Mouse (Mus musculus) G1E (cell line): ENCODE data around the gene Fitm1.

Experiments
- CTCF ChIP-seq: IDR thresholded peaks from 2 replicates; pipeline ENCODE4 v1.5.1; 2012; ENCODE audit warnings: low read depth, low read length, inconsistent platforms, mixed read lengths
- GATA1 ChIP-seq: IDR thresholded peaks from 2 replicates; pipeline ENCODE4 v1.6.1; 2012; ENCODE audit warnings: borderline replicate concordance, low read length, inconsistent platforms, mixed read lengths
- POLR2AphosphoS5 ChIP-seq: IDR thresholded peaks from 2 replicates; pipeline ENCODE4 v1.6.1; 2012; ENCODE audit warnings: low read depth, low read length, inconsistent platforms; ENCODE audit not compliant: insufficient replicate concordance
- TAL1 ChIP-seq: conservative IDR thresholded peaks from 2 replicates; pipeline ENCODE4 v1.6.1; 2012; ENCODE audit warnings: low read depth, low read length, inconsistent platforms, mixed read lengths

DNA sequence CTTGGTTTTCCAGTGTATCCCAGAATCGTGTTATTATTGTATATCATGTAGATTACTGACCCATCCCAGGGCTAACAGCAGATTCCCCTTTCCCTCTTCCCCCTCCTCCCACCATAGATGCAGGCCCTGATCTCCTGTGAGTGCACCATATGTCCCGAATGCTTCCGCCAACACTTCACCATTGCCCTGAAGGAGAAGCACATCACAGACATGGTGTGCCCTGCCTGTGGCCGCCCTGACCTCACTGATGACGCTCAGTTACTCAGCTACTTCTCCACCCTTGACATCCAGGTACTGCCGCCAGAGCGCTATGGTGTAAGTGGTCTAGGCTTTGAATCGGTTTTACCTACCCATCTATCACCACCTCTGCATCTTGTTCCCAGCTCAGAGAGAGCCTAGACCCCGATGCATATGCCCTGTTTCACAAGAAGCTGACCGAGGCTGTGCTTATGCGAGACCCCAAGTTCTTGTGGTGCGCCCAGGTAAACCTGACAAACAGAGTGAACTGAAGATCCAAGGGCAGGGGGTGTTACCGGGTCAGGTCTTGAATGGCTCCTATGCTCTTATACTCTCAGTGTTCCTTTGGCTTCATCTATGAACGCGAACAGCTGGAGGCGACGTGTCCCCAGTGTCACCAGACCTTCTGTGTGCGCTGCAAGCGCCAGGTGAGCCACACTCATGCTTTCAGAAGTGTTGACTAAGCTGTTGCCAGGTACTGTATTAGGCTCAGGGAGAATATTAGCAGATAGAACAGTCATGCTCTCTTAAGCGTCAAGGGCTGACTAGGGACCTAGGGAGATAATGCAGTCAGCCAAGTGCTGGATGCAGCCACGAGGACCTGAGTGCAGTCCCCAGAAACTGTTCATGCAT is 23.3 kb downstream of the Fitm1 start:
- no peak for TF ChIP-seq CTCF
- TF ChIP-seq GATA1: no peak
- TF ChIP-seq POLR2AphosphoS5: no peak
- TF ChIP-seq TAL1: no peak
